Mouse (Mus musculus) liver, embryonic 16.5 days (tissue): ENCODE data around the gene Hes2. TPM values are rescaled to one million over a fixed set of nuclear protein-coding genes. Genes with fewer than 3 reads are reported as not detected.
A peak's percentile ranks its signal among the peaks of the same experiment; 100 is the strongest.

Source experiments
- ATAC-seq: fragments of 200-750 bp; cut with Nextera tagmentation; 2 replicates; pipeline ENCODE4 v1.8.0; 2017; ENCODE audit warnings: low read depth, mild to moderate bottlenecking, moderate number of reproducible peaks, moderate library complexity
- H3K27ac ChIP-seq: fragments of 300-500 bp; sonication (generic); 2 replicates; pipeline ENCODE4 v1.5.1; 2014; ENCODE audit warnings: mild to moderate bottlenecking, low read length
- H3K27me3 ChIP-seq: fragments of 300-500 bp; sonication (generic); 2 replicates; pipeline ENCODE4 v1.6.1; 2014; ENCODE audit warnings: low read depth, low read length, mixed read lengths; ENCODE audit not compliant: control insufficient read depth, insufficient read depth
- H3K36me3 ChIP-seq: fragments of 300-500 bp; sonication (generic); 2 replicates; pipeline ENCODE4 v1.6.1; 2014; ENCODE audit warnings: mild to moderate bottlenecking; ENCODE audit not compliant: control insufficient read depth, insufficient read depth
- H3K4me1 ChIP-seq: fragments of 300-500 bp; sonication (generic); 2 replicates; pipeline ENCODE4 v1.6.1; 2014; ENCODE audit warnings: low read depth, low read length, mixed read lengths; ENCODE audit not compliant: control insufficient read depth
- H3K4me2 ChIP-seq: fragments of 300-500 bp; sonication (generic); 2 replicates; pipeline ENCODE4 v1.6.1; 2014; ENCODE audit warnings: low read depth, low read length, mixed read lengths
- H3K4me3 ChIP-seq: fragments of 300-500 bp; sonication (generic); 2 replicates; pipeline ENCODE4 v1.5.1; 2014; ENCODE audit warnings: low read depth, mild to moderate bottlenecking, low read length
- H3K9ac ChIP-seq: fragments of 300-500 bp; sonication (generic); 2 replicates; pipeline ENCODE4 v1.6.1; 2014; ENCODE audit warnings: low read depth, low read length
- H3K9me3 ChIP-seq: fragments of 300-500 bp; sonication (generic); replicated peaks from 2 replicates; pipeline ENCODE4 v1.6.1; 2016; ENCODE audit warnings: low read length; ENCODE audit not compliant: control insufficient read depth
- WGBS: fragments of 180-500 bp; shearing (Covaris S2); extraction: QIAGEN DNeasy Blood & Tissue Kit; methylation state at CpG from one replicate; pipeline ENCODE4 v1.1.7; 2014; ENCODE audit not compliant: insufficient replicate concordance; 5-methylcytosine and 5-hydroxymethylcytosine counted together
- polyA plus RNA-seq: library from polyadenylated mRNA; unstranded; fragments of >200 nt; fragmentation: Nextera tagmentation; extraction: Ambion mirVana; gene quantifications from 2 replicates; pipeline ENCODE4 v1.2.1, GENCODE M21; 2015

Hes2 gene
- polyA plus RNA-seq, 1 experiment from 2014 or later, result not detected

DNA sequence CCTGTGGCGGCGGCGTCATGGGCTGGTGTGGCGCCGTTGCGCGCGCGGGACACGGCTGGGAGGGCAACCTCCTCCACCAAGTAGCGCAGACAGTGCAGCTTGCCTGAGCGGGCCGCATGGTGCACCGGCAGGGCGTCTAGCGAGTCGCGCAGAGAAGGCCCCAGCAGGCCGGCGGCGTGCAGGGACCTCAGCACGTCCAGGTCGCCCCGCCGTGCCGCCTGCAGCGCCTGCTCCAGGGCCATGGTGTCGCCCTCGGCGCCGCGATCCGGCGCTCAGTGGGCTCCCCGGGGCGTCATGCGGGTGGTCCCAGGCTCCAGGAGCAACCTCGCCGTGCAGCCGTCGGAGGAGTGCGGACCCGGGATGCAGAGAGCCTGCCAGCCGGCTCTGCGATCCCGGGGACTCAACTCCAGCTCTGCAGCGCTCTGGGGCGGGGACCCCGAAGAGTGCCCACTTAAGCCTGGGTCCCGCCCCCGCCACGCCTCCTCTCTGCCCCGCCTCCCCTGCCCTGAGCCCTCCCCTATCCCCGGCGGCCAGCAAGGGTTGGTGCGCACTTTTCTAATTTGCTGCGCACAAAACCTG, 6.6 kb upstream of the Hes2 start, which contains the start of gene Espn:
TSS of gene Espn (minus strand) at position 406 of the 579 bp plus-strand sequence.
- Histone ChIP-seq H3K9me3 (no peaks in the 10 kb centered on the region), H3K36me3 (no peaks in the 10 kb centered on the region), H3K9ac (peak within 1 kb of the TSS; percentile 34), H3K27me3 (peaks cover 36% of the 10 kb centered on the region), H3K4me2 (peak within 1 kb of the TSS; percentile 60), H3K4me3 (peak within 1 kb of the TSS; percentile 47), H3K4me1 (peaks cover 15% of the 10 kb centered on the region), H3K27ac (no peak within 1 kb of the TSS)
- under 1% methylated on average over 56 of the region's 57 CpGs for WGBS
- ATAC-seq, result peak; percentile 77

DNA sequence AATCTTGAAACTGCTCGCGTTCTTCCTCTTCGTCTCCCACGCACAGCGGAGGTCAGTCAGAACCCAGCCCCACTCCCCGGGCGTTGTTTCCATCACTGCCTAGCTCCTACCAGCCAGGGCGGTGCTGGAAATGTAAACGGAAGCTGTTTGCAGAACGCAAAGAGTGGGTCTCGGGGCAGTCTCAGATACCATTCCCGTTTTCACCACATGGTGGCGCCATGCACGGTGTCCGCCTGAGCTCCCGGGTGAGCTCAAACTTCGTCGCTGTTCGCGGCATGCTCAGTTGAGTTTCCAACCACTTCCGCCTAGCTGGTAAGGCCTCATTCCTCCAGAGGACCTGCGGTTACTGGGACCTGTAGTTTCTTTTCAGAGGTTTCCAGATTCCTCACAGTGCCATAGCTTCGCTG, 4.9 kb upstream of the Hes2 start:
- peaks cover 51% of the 10 kb centered on the region for H3K27me3 ChIP-seq
- H3K4me3 ChIP-seq, result peak overlapping the region; percentile 14; the same call in 1 of the 2 replicates
- no peak overlapping the region for H3K27ac ChIP-seq
- H3K9ac ChIP-seq, result no peak overlapping the region
- ATAC-seq, result peak; percentile 34
- peak overlapping the region; percentile 43 for H3K4me2 ChIP-seq
- 1% methylated on average over 23 of the region's 23 CpGs for WGBS
- H3K36me3 ChIP-seq, result no peaks in the 10 kb centered on the region
- H3K9me3 ChIP-seq, result no peaks in the 10 kb centered on the region
- peaks cover 25% of the 10 kb centered on the region for H3K4me1 ChIP-seq

DNA sequence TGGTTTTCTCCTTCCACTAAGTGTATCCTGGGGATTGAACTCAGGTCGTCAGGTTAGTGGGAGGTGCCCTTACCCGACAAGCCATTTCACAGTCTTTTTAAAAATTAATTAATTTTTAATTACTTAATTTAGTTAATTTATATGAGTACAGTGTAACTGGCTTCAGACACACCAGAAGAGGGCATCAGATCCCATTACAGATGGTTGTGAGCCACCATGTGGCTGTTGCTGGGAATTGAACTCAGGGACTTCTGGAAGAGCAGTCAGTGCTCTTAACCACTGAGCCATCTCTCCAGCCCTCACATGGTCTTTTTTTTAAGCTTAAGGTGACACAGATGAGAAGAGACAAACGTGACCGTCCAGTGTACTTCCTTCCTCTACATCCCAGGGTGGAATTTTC, 3.6 kb upstream of the Hes2 start:
- no peak overlapping the region for H3K4me2 ChIP-seq
- H3K27me3 ChIP-seq, result peaks cover 57% of the 10 kb centered on the region
- peaks cover 31% of the 10 kb centered on the region for H3K4me1 ChIP-seq
- no peak overlapping the region for H3K9ac ChIP-seq
- no peak overlapping the region for H3K4me3 ChIP-seq
- H3K36me3 ChIP-seq, result no peaks in the 10 kb centered on the region
- H3K27ac ChIP-seq, result no peak overlapping the region
- WGBS, result 55% methylated on average over 4 of the region's 4 CpGs
- no peaks in the 10 kb centered on the region for H3K9me3 ChIP-seq
- no peak for ATAC-seq

DNA sequence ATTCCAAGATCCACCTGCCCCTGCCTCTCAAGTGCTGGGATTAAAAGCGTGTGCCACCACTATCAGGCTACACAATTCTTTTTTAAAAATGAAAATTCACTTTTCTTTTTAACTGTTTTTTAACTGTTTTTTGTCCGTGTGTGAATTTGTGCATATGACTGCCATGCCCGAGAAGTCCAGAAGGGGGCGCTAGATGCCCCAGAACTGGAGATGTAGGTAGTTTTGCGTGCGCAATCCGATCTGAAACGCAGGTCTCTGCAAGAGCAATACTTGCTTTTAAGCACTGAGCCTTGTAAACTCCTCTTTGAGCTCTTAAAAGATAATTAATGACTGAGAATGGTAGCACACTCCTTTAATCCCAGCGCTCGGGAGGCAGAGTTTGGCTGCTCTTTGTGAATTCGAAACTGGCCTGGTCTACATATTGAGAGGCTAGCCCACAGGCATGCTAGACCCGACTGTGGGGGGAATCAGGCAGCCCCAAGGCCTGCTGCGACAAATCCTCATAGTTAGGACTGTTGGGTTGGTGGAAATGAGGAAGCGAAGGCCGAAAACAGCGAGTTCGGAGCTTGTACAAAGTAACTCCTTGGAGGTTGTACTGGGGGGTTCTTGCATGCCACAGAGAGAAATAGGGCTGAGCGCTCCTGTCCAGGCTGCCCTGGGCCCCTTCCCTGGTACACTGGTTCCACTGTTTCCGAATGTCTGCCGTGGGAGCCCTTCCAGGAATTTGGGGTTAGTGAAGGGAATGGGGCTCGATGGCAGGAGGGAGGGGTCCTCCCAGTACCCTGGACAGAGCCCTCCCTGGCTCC, 685 bp upstream of the Hes2 start:
- no peak for ATAC-seq
- H3K4me2 ChIP-seq, result peak overlapping the region; percentile 61
- no peaks in the 10 kb centered on the region for H3K9me3 ChIP-seq
- 11% methylated on average over 21 of the region's 21 CpGs for WGBS
- peak overlapping the region; percentile 40 for H3K4me3 ChIP-seq
- peaks cover 19% of the 10 kb centered on the region for H3K4me1 ChIP-seq
- H3K27ac ChIP-seq, result no peak overlapping the region
- H3K27me3 ChIP-seq, result peaks cover 59% of the 10 kb centered on the region
- no peak overlapping the region; the same call in 1 of the 2 replicates for H3K9ac ChIP-seq
- H3K36me3 ChIP-seq, result no peaks in the 10 kb centered on the region

DNA sequence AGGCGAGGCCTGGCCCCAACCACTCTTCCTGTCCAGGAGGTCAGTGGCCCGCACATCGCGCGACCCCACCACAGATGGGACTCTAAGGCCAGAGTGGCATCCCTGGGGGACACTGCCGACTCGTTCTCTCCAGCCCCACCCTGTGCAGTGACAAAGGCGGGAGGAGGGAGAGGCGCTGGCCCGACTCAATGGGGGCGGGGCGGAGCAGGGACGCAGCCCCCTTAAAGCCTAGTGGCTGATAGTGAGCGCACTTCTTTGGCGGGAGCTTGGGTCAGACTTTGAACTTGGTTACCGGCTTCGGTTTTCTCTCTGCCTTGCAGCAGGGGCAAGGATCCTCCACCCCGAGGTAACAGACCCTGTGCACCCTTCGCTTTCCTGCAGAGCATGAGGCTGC, 615 bp downstream of the Hes2 start:
- H3K27ac ChIP-seq, result no peak overlapping the region
- 2% methylated on average over 18 of the region's 19 CpGs for WGBS
- peaks cover 52% of the 10 kb centered on the region for H3K27me3 ChIP-seq
- peak overlapping the region; percentile 40 for H3K4me3 ChIP-seq
- no peaks in the 10 kb centered on the region for H3K36me3 ChIP-seq
- ATAC-seq, result no peak
- H3K4me1 ChIP-seq, result peaks cover 15% of the 10 kb centered on the region
- H3K4me2 ChIP-seq, result peak overlapping the region; percentile 61; the same call in 1 of the 2 replicates
- no peaks in the 10 kb centered on the region for H3K9me3 ChIP-seq
- H3K9ac ChIP-seq, result no peak overlapping the region

DNA sequence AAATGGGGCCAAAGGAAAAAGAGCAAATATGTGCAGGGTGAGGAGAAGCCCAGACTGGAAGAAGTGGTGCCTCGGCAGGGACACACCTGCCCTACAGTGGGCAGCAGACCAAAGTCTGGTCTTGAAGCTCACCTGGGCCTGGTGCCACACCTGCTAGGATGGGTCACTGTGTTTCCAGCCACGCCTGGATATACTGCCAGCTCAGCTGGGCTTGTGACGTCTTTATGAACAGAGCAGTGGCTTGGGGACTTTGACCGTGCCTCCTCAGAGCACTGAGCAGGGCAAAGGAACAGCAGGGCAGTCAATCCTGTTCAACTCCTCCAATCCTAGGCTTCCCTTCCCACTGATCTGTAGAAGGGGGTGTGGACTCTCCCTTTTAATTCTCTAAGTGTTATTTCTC, 2.1 kb downstream of the Hes2 start:
- Histone ChIP-seq H3K4me3 (no peak overlapping the region), H3K4me1 (peaks cover 15% of the 10 kb centered on the region), H3K27ac (no peak overlapping the region), H3K27me3 (peaks cover 52% of the 10 kb centered on the region), H3K4me2 (no peak overlapping the region), H3K36me3 (no peaks in the 10 kb centered on the region), H3K9ac (no peak overlapping the region), H3K9me3 (no peaks in the 10 kb centered on the region)
- no peak for ATAC-seq
- WGBS, result 27% methylated on average over 4 of the region's 4 CpGs

DNA sequence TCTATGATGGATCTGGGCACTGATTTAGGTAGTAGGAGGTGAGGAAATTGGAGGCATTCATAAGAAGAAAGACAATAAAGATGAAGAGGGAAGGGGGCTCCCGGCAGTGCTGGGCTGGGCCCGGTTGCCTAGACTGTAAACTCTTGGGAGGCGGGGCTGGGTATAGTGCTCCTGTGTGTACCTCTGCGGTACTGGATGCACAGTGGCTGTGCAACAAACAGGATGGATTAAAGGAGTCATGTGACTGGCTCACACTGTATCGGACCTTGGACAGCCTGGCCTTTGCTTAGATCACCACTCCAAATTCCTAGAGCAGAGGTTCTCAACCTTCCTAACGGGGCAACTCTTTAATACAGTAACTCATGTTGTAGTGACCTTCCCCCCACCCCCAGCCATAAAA, 2.9 kb downstream of the Hes2 start:
- H3K4me3 ChIP-seq, result no peak overlapping the region
- no peak; the same call in 1 of the 2 replicates for ATAC-seq
- no peak overlapping the region for H3K27ac ChIP-seq
- no peak overlapping the region for H3K4me2 ChIP-seq
- H3K9me3 ChIP-seq, result no peaks in the 10 kb centered on the region
- H3K9ac ChIP-seq, result no peak overlapping the region
- H3K27me3 ChIP-seq, result peaks cover 52% of the 10 kb centered on the region
- WGBS, result 65% methylated on average over 6 of the region's 6 CpGs
- H3K36me3 ChIP-seq, result no peaks in the 10 kb centered on the region
- peaks cover 15% of the 10 kb centered on the region for H3K4me1 ChIP-seq

DNA sequence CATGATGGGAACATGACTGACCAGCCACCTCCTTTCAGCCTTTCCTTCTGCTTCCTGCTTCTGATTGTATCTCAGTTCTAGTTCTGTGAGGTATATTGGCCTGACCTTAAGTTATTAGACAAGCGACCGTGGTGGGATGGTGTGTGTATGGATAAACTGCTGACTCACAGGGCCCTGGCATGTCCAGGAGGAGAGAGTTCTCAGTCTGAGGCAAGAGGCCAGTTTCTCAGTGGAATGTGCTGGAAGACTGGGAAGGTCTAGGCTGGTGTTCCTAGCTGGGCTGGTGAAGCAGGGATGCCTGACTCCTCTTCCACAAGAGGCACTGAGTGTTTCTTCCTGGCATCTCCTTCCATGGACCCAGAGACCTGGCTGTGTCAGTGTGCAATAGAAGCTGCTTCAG, 4.1 kb downstream of the Hes2 start:
- Histone ChIP-seq H3K36me3 (no peaks in the 10 kb centered on the region), H3K4me3 (no peak overlapping the region), H3K4me2 (no peak overlapping the region), H3K4me1 (peaks cover 15% of the 10 kb centered on the region), H3K27me3 (peaks cover 48% of the 10 kb centered on the region), H3K27ac (no peak overlapping the region), H3K9me3 (no peaks in the 10 kb centered on the region), H3K9ac (no peak overlapping the region)
- ATAC-seq, result no peak
- WGBS, result 37% methylated on average over 2 of the region's 2 CpGs
